Mouse (Mus musculus): ENCODE measurements at regions not wholly inside any gene's neighbourhood (a gene's known extent, or its start where the extent isn't known, plus 50 kb on each side); places are given as distances from the start of the nearest gene placed in this dataset.

- DNase-seq (ENCODE audit: low spot score in 2 of 2), result peak; percentile 54 to 77
Observed at GRCm38 (mm10) chr4:32074399-32075296, 110.8 kb downstream of the Map3k7 start.

GRCm38 (mm10) chr4:32076391-32076925 is 112.6 kb downstream of the Map3k7 start:
- DNase-seq (ENCODE audit: low spot score in 2 of 2), result peak; percentile 67 to 68

GRCm38 (mm10) chr4:32083456-32083855 is 119.6 kb downstream of the Map3k7 start:
- no peak for DNase-seq (ENCODE audit: low spot score in 2 of 2)

GRCm38 (mm10) chr4:32084250-32084869 is 120.5 kb downstream of the Map3k7 start:
- DNase-seq (ENCODE audit: low spot score in 2 of 2), result no peak

- no peak for DNase-seq (ENCODE audit: low spot score in 2 of 2)
Observed at GRCm38 (mm10) chr4:32085040-32085439, 121.1 kb downstream of the Map3k7 start.

- DNase-seq (ENCODE audit: low spot score in 2 of 2), result no peak
Observed at GRCm38 (mm10) chr4:32091086-32091485, 127.2 kb downstream of the Map3k7 start.

- DNase-seq (ENCODE audit: low spot score in 2 of 2), result no peak
Observed at GRCm38 (mm10) chr4:32092320-32093041, 128.6 kb downstream of the Map3k7 start.

GRCm38 (mm10) chr4:32098233-32098632 is 134.3 kb downstream of the Map3k7 start:
- no peak for DNase-seq (ENCODE audit: low spot score in 2 of 2)

GRCm38 (mm10) chr4:32101002-32101401 is 137.1 kb downstream of the Map3k7 start:
- DNase-seq (ENCODE audit: low spot score in 2 of 2), result no peak

- DNase-seq (ENCODE audit: low spot score in 2 of 2), result peak; percentile 38 to 48
Observed at GRCm38 (mm10) chr4:32106664-32107171, 131.9 kb upstream of the Bach2 start.

GRCm38 (mm10) chr4:32122320-32122719 is 116.3 kb upstream of the Bach2 start:
- no peak for DNase-seq (ENCODE audit: low spot score in 2 of 2)

- DNase-seq (ENCODE audit: low spot score in 2 of 2), result no peak
Observed at GRCm38 (mm10) chr4:32126828-32127227, 111.8 kb upstream of the Bach2 start.

- no peak for DNase-seq (ENCODE audit: low spot score in 2 of 2)
Observed at GRCm38 (mm10) chr4:32130594-32130993, 108.0 kb upstream of the Bach2 start.

- no peak for DNase-seq (ENCODE audit: low spot score in 2 of 2)
Observed at GRCm38 (mm10) chr4:32131819-32132218, 106.8 kb upstream of the Bach2 start.

GRCm38 (mm10) chr4:32136151-32136550 is 102.5 kb upstream of the Bach2 start:
- DNase-seq (ENCODE audit: low spot score in 2 of 2), result no peak

GRCm38 (mm10) chr4:32137243-32137642 is 101.4 kb upstream of the Bach2 start:
- DNase-seq (ENCODE audit: low spot score in 2 of 2), result no peak

- peak; percentile 65 to 70 for DNase-seq (ENCODE audit: low spot score in 2 of 2)
Observed at GRCm38 (mm10) chr4:32137966-32138365, 100.6 kb upstream of the Bach2 start.

- no peak for DNase-seq (ENCODE audit: low spot score in 2 of 2)
Observed at GRCm38 (mm10) chr4:32139586-32139985, 99.0 kb upstream of the Bach2 start.

GRCm38 (mm10) chr4:32140068-32140467 is 98.5 kb upstream of the Bach2 start:
- DNase-seq (ENCODE audit: low spot score in 2 of 2), result no peak

- DNase-seq (ENCODE audit: low spot score in 2 of 2), result no peak
Observed at GRCm38 (mm10) chr4:32142198-32142597, 96.4 kb upstream of the Bach2 start.

GRCm38 (mm10) chr4:32147146-32147545 is 91.5 kb upstream of the Bach2 start:
- DNase-seq (ENCODE audit: low spot score in 2 of 2), result no peak

GRCm38 (mm10) chr4:32148597-32148996 is 90.0 kb upstream of the Bach2 start:
- no peak for DNase-seq (ENCODE audit: low spot score in 2 of 2)

Data from right cerebral cortex, postnatal 10 days (tissue).